Mouse (Mus musculus) left cerebral cortex, postnatal 25 days (tissue): ENCODE measurements around the gene 3830417A13Rik. TPM values are rescaled to one million over a fixed set of nuclear protein-coding genes. Genes with fewer than 3 reads are reported as not detected.

Experiments used
- DNase-seq, 2 experiments: peaks; one replicate each; pipeline ENCODE4 v3.0.0; 2022; ENCODE audit warnings: low spot score in 2 of 2, mixed read lengths in 1 of 2
- intact Hi-C: fragments of 180-260 bp; cut with DNase I; formaldehyde crosslinking; loops from one replicate; pipeline ENCODE4 v1.15.1; 2025
- total RNA-seq, 2 experiments: library from RNA; stranded (reverse); gene quantifications; 2 replicates each; pipeline ENCODE4 v1.2.3; 2021

The 3830417A13Rik gene
- total RNA-seq, result not detected

GRCm38 (mm10) chrX:64173248-64173647 is at the start of gene 3830417A13Rik:
3830417A13Rik (plus strand) TSS chrX:64173548.
- intact Hi-C loops, result no loop called here
- no peak for DNase-seq

- DNase-seq, result no peak
- intact Hi-C loops, result no loop called here
These were observed 21.2 kb upstream of the 3830417A13Rik start, which contains the start of gene Gm6760 for GRCm38 (mm10) chrX:64152098-64152497. Gm6760 (minus strand) TSS chrX:64152198.

GRCm38 (mm10) chrX:64181246-64181645 is 7.9 kb downstream of the 3830417A13Rik start:
- intact Hi-C loops, result no loop called here

More at GRCm38 (mm10) chrX:64181246-64181645, 7.9 kb downstream of the 3830417A13Rik start:
- DNase-seq, result no peak

Other genes starting within 250 kb of the 3830417A13Rik start
- not detected for gene Gm6760, start 21.4 kb upstream of the 3830417A13Rik start, total RNA-seq
- gene Slitrk4, start 103.4 kb downstream of the 3830417A13Rik start, total RNA-seq, result 10 to 100 TPM; 53.6 to 58.6 TPM